Mouse (Mus musculus): ENCODE measurements around the gene Uvrag. TPM values are rescaled to one million over a fixed set of nuclear protein-coding genes. Genes with fewer than 3 reads are reported as not detected.

Gene Uvrag
- polyA plus RNA-seq, 1 experiment from 2014 or later: 16.5 TPM

GRCm38 (mm10) chr7:99175666-99176065 lies 34.7 kb upstream of the Uvrag start:
- no peak for ATAC-seq (ENCODE audit: insufficient number of reproducible peaks, insufficient read depth, low FRiP score, low TSS enrichment, low read depth)
- Histone ChIP-seq H3K4me3 (no peak overlapping the region), H3K27ac (no peak overlapping the region), H3K9me3 (no peaks in the 10 kb centered on the region), H3K36me3 (no peaks in the 10 kb centered on the region), H3K9ac (no peak overlapping the region), H3K4me2 (no peak overlapping the region), H3K27me3 (no peaks in the 10 kb centered on the region), H3K4me1 (peaks cover 11% of the 10 kb centered on the region; the same call in 1 of the 2 replicates)
- 94% methylated on average over 9 of the region's 9 CpGs for WGBS

DNA sequence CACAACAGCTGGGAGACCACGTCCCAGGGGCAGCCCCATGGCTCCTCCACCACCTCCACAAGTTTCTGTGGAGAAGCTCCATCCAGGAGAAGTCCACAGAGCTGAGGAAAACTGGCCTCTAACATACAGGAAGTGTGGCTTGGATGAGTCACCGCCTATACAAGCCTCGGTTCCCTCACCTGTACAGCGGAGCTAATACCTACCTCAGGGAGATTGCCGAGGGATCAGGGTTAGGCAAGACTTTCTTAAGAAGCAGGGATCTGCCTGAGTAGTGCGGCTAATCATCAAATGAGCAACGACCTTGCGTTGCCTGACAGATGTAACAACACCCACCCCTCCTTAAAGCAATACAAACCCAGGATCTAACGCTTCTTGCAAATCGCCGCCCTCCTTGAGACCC lies 34.2 kb upstream of the Uvrag start:
- no peaks in the 10 kb centered on the region for H3K9me3 ChIP-seq
- no peak overlapping the region for H3K9ac ChIP-seq
- no peak overlapping the region for H3K27ac ChIP-seq
- ATAC-seq (ENCODE audit: insufficient number of reproducible peaks, insufficient read depth, low FRiP score, low TSS enrichment, low read depth): no peak
- H3K4me1 ChIP-seq: peaks cover 9% of the 10 kb centered on the region; the same call in 1 of the 2 replicates
- 76% methylated on average over 11 of the region's 11 CpGs for WGBS
- no peaks in the 10 kb centered on the region for H3K27me3 ChIP-seq
- H3K4me3 ChIP-seq: no peak overlapping the region
- no peak overlapping the region for H3K4me2 ChIP-seq
- H3K36me3 ChIP-seq: no peaks in the 10 kb centered on the region

DNA sequence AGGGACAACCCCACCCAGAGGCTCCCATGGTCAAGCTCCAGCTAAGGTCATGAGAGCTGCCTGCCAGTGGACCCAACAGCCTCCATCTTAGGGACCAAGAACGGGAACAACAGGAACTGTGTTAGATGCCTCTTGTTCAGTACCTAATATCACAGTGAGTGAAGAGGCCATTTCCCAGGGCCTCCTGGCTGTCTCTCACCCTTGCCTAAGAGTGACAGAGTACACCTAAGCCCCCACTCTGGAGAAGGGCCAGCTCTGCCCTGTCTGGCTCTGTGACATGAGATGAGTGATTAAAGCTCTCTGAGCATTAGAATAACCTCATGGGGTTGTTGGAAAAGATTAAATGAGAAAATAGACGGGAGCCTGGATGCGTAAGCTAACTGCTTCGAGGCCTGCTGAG lies 33.1 kb upstream of the Uvrag start:
- Histone ChIP-seq H3K4me3 (no peak overlapping the region), H3K4me1 (peaks cover 9% of the 10 kb centered on the region; the same call in 1 of the 2 replicates), H3K36me3 (no peaks in the 10 kb centered on the region), H3K9ac (no peak overlapping the region), H3K4me2 (no peak overlapping the region), H3K9me3 (no peaks in the 10 kb centered on the region), H3K27ac (no peak overlapping the region), H3K27me3 (no peaks in the 10 kb centered on the region)
- ATAC-seq (ENCODE audit: insufficient number of reproducible peaks, insufficient read depth, low FRiP score, low TSS enrichment, low read depth): no peak
- WGBS: 83% methylated on average over 4 of the region's 4 CpGs

DNA sequence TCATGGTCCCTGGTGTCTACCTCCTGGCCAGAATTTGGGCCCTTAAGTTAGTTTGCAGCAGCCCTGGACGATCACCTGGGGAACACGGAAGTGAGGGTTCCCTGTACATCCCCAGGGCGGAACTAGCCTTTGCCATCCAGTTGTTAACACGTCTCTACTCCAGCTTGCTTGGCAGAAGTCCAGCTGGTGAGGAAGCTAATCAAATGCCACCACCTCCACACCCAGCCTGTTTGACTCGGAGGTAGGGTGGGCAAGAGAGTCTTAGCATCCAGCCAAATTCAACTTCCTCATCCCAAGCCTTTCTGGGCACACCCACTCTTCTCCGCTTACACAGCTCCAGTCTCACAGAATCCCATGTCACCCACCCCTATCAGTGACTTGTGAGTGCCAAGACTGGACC lies 32.0 kb upstream of the Uvrag start:
- Histone ChIP-seq H3K9me3 (no peaks in the 10 kb centered on the region), H3K27ac (no peak overlapping the region), H3K4me1 (peaks cover 9% of the 10 kb centered on the region; the same call in 1 of the 2 replicates), H3K36me3 (no peaks in the 10 kb centered on the region), H3K4me3 (no peak overlapping the region), H3K4me2 (no peak overlapping the region), H3K27me3 (no peaks in the 10 kb centered on the region), H3K9ac (no peak overlapping the region)
- 81% methylated on average over 6 of the region's 6 CpGs for WGBS
- no peak for ATAC-seq (ENCODE audit: insufficient number of reproducible peaks, insufficient read depth, low FRiP score, low TSS enrichment, low read depth)

- Histone ChIP-seq H3K9me3 (no peaks in the 10 kb centered on the region), H3K27ac (no peak overlapping the region), H3K27me3 (no peaks in the 10 kb centered on the region), H3K36me3 (no peaks in the 10 kb centered on the region), H3K4me3 (no peak overlapping the region), H3K4me1 (peaks cover 9% of the 10 kb centered on the region; the same call in 1 of the 2 replicates), H3K9ac (no peak overlapping the region), H3K4me2 (no peak overlapping the region)
- no peak for ATAC-seq (ENCODE audit: insufficient number of reproducible peaks, insufficient read depth, low FRiP score, low TSS enrichment, low read depth)
- 64% methylated on average over 10 of the region's 10 CpGs for WGBS
Measured at GRCm38 (mm10) chr7:99171730-99172463, 31.0 kb upstream of the Uvrag start.

GRCm38 (mm10) chr7:99170519-99170918 lies 29.6 kb upstream of the Uvrag start:
- H3K36me3 ChIP-seq: no peaks in the 10 kb centered on the region
- WGBS: 92% methylated on average over 6 of the region's 6 CpGs
- H3K27me3 ChIP-seq: no peaks in the 10 kb centered on the region
- H3K4me3 ChIP-seq: no peak overlapping the region
- no peak overlapping the region for H3K27ac ChIP-seq
- H3K9me3 ChIP-seq: no peaks in the 10 kb centered on the region
- H3K4me2 ChIP-seq: no peak overlapping the region
- H3K9ac ChIP-seq: no peak overlapping the region
- peaks cover 17% of the 10 kb centered on the region; the same call in 1 of the 2 replicates for H3K4me1 ChIP-seq
- ATAC-seq (ENCODE audit: insufficient number of reproducible peaks, insufficient read depth, low FRiP score, low TSS enrichment, low read depth): no peak

GRCm38 (mm10) chr7:99169717-99170403 lies 28.9 kb upstream of the Uvrag start:
- Histone ChIP-seq H3K27ac (no peak overlapping the region), H3K27me3 (no peaks in the 10 kb centered on the region), H3K4me3 (no peak overlapping the region), H3K4me2 (no peak overlapping the region), H3K9ac (no peak overlapping the region), H3K9me3 (no peaks in the 10 kb centered on the region), H3K36me3 (no peaks in the 10 kb centered on the region), H3K4me1 (peaks cover 23% of the 10 kb centered on the region)
- WGBS: 90% methylated on average over 9 of the region's 9 CpGs
- ATAC-seq (ENCODE audit: insufficient number of reproducible peaks, insufficient read depth, low FRiP score, low TSS enrichment, low read depth): no peak

DNA sequence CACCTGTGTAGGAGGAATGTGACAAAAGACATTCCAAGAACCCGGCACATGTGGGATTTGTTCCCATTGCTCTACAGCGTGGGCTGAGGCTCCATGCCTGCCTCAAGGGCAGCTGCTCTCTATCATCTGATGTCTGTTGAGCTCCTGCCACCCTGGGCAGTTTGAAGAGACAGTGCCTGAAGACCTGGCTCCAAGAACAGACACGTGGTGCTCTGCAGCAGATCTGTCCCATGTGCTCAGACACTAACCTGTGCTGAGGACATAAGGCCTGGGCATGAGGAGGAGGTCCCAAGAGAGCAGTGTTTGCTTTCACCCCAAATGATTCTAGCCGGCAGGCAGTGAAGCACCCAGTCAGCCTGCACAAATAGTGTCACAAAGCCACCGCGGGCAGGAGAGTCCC lies 27.8 kb upstream of the Uvrag start:
- Histone ChIP-seq H3K36me3 (no peaks in the 10 kb centered on the region), H3K27ac (0 out of 2 replicates have a peak overlapping the region, but pooled peaks have one; percentile 48), H3K9ac (no peak overlapping the region), H3K4me1 (peaks cover 23% of the 10 kb centered on the region), H3K9me3 (no peaks in the 10 kb centered on the region), H3K4me3 (no peak overlapping the region), H3K27me3 (no peaks in the 10 kb centered on the region), H3K4me2 (no peak overlapping the region)
- WGBS: 74% methylated on average over 6 of the region's 6 CpGs
- ATAC-seq (ENCODE audit: insufficient number of reproducible peaks, insufficient read depth, low FRiP score, low TSS enrichment, low read depth): no peak

- H3K4me1 ChIP-seq: peaks cover 19% of the 10 kb centered on the region
- peak overlapping the region; percentile 48; the same call in 1 of the 2 replicates for H3K27ac ChIP-seq
- no peaks in the 10 kb centered on the region for H3K27me3 ChIP-seq
- H3K4me3 ChIP-seq: no peak overlapping the region
- H3K36me3 ChIP-seq: no peaks in the 10 kb centered on the region
- H3K4me2 ChIP-seq: no peak overlapping the region
- no peaks in the 10 kb centered on the region for H3K9me3 ChIP-seq
- 57% methylated on average over 5 of the region's 5 CpGs for WGBS
- ATAC-seq (ENCODE audit: insufficient number of reproducible peaks, insufficient read depth, low FRiP score, low TSS enrichment, low read depth): no peak
- H3K9ac ChIP-seq: no peak overlapping the region
Measured at GRCm38 (mm10) chr7:99167939-99168338, 27.0 kb upstream of the Uvrag start.

GRCm38 (mm10) chr7:99166159-99166558 lies 25.2 kb upstream of the Uvrag start:
- Histone ChIP-seq H3K9ac (no peak overlapping the region), H3K36me3 (no peaks in the 10 kb centered on the region), H3K4me1 (peaks cover 14% of the 10 kb centered on the region; the same call in 1 of the 2 replicates), H3K27me3 (no peaks in the 10 kb centered on the region), H3K9me3 (no peaks in the 10 kb centered on the region), H3K4me2 (no peak overlapping the region), H3K4me3 (no peak overlapping the region), H3K27ac (no peak overlapping the region; the same call in 1 of the 2 replicates)
- ATAC-seq (ENCODE audit: insufficient number of reproducible peaks, insufficient read depth, low FRiP score, low TSS enrichment, low read depth): no peak
- 67% methylated on average over 8 of the region's 8 CpGs for WGBS

DNA sequence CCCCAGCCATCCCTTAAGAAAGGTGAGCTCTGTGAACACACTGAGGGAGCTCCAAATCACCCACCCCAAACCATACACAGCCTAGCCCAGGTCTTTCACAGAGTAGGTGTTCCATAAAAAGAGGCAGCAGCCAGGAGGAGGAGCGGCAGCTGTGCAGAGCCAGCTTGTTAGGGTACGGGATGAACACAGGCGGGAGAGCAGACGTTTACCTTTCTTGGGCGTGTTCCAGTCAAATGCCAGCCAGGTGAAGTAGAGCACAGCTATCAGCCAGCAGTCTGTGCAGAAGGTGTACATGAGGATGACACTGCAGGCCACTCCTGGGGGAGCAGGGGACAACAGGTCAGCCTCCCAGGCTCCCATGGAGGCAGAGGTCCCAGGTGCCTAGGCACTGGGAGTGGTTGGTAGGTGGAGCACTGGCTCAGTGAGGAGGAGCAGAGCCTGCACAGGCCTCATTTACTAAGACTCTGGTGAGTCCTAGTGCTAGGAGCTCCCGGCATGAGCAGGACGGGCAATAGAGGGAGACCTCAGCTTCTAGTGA lies 24.0 kb upstream of the Uvrag start:
- Histone ChIP-seq H3K27me3 (no peaks in the 10 kb centered on the region), H3K27ac (no peak overlapping the region), H3K9me3 (no peaks in the 10 kb centered on the region), H3K36me3 (no peaks in the 10 kb centered on the region), H3K4me1 (peaks cover 14% of the 10 kb centered on the region; the same call in 1 of the 2 replicates), H3K4me2 (no peak overlapping the region), H3K4me3 (no peak overlapping the region), H3K9ac (0 out of 2 replicates have a peak overlapping the region, but pooled peaks have one; percentile 32)
- no peak for ATAC-seq (ENCODE audit: insufficient number of reproducible peaks, insufficient read depth, low FRiP score, low TSS enrichment, low read depth)
- 81% methylated on average over 7 of the region's 7 CpGs for WGBS

Data from embryonic facial prominence, embryonic 13.5 days (tissue).